Mouse (Mus musculus): ENCODE results near the gene Shoc2. TPM values are rescaled to one million over a fixed set of nuclear protein-coding genes. Genes with fewer than 3 reads are reported as not detected.
A peak's percentile ranks its signal among the peaks of the same experiment; 100 is the strongest.
"Not testable (repeated sequence)": the region's sequence is repeated elsewhere in the genome, so short reads cannot be mapped to it uniquely, and the experiment has no call there.

The Shoc2 gene
- polyA plus RNA-seq, 1 experiment from 2014 or later = 54.0 TPM

- H3K36me3 ChIP-seq = peaks cover 19% of the 10 kb centered on the region
- no peak for DNase-seq (ENCODE audit: low spot score)
- 61% methylated on average over 6 of the region's 6 CpGs for WGBS
- H3K4me3 ChIP-seq = no peak overlapping the region
- no peaks in the 10 kb centered on the region for H3K27me3 ChIP-seq (ENCODE audit: low read depth, poor library complexity, severe bottlenecking)
- H3K4me1 ChIP-seq = peaks cover 18% of the 10 kb centered on the region
- no peaks in the 10 kb centered on the region for H3K9me3 ChIP-seq (replicated peaks)
- H3K27ac ChIP-seq = no peak overlapping the region
Measured at GRCm38 (mm10) chr19:53906033-53906702, 37.9 kb upstream of the Shoc2 start.

GRCm38 (mm10) chr19:53906703-53907070, 37.4 kb upstream of the Shoc2 start:
- H3K27me3 ChIP-seq (ENCODE audit: low read depth, poor library complexity, severe bottlenecking); H3K27ac ChIP-seq: not testable (repeated sequence)

GRCm38 (mm10) chr19:53914950-53915349, 29.2 kb upstream of the Shoc2 start:
- peaks cover 84% of the 10 kb centered on the region for H3K36me3 ChIP-seq
- no peaks in the 10 kb centered on the region for H3K9me3 ChIP-seq (replicated peaks)
- no peak overlapping the region for H3K27ac ChIP-seq
- WGBS = 96% methylated on average over 4 of the region's 4 CpGs
- no peaks in the 10 kb centered on the region for H3K4me1 ChIP-seq
- DNase-seq (ENCODE audit: low spot score) = no peak
- H3K4me3 ChIP-seq = no peak overlapping the region
- no peaks in the 10 kb centered on the region for H3K27me3 ChIP-seq (ENCODE audit: low read depth, poor library complexity, severe bottlenecking)

More at GRCm38 (mm10) chr19:53906703-53907070, 37.4 kb upstream of the Shoc2 start:
- Histone ChIP-seq H3K36me3 (peaks cover 23% of the 10 kb centered on the region), H3K4me1 (peaks cover 18% of the 10 kb centered on the region)
- H3K4me3 ChIP-seq; H3K9me3 ChIP-seq (replicated peaks); DNase-seq (ENCODE audit: low spot score): not testable (repeated sequence)

GRCm38 (mm10) chr19:53919541-53919940, 24.6 kb upstream of the Shoc2 start:
- H3K36me3 ChIP-seq = peaks cover 80% of the 10 kb centered on the region
- 95% methylated on average over 10 of the region's 10 CpGs for WGBS

GRCm38 (mm10) chr19:53921996-53922395, 22.1 kb upstream of the Shoc2 start:
- H3K27ac ChIP-seq; H3K4me3 ChIP-seq; H3K27me3 ChIP-seq (ENCODE audit: low read depth, poor library complexity, severe bottlenecking); H3K4me1 ChIP-seq; H3K9me3 ChIP-seq (replicated peaks); DNase-seq (ENCODE audit: low spot score): not testable (repeated sequence)
- peaks cover 70% of the 10 kb centered on the region for H3K36me3 ChIP-seq
- WGBS = 89% methylated on average over 3 of the region's 3 CpGs

More at GRCm38 (mm10) chr19:53919541-53919940, 24.6 kb upstream of the Shoc2 start:
- Histone ChIP-seq H3K4me3 (no peak overlapping the region), H3K9me3 (replicated peaks) (no peaks in the 10 kb centered on the region), H3K27me3 (ENCODE audit: low read depth, poor library complexity, severe bottlenecking) (no peaks in the 10 kb centered on the region), H3K27ac (no peak overlapping the region), H3K4me1 (no peaks in the 10 kb centered on the region)
- DNase-seq (ENCODE audit: low spot score) = no peak

GRCm38 (mm10) chr19:53925338-53925751, 18.8 kb upstream of the Shoc2 start:
- DNase-seq (ENCODE audit: low spot score) = no peak
- Histone ChIP-seq H3K27ac (no peak overlapping the region), H3K4me1 (no peaks in the 10 kb centered on the region), H3K36me3 (peaks cover 66% of the 10 kb centered on the region), H3K9me3 (replicated peaks) (no peaks in the 10 kb centered on the region), H3K4me3 (no peak overlapping the region), H3K27me3 (ENCODE audit: low read depth, poor library complexity, severe bottlenecking) (no peaks in the 10 kb centered on the region)
- 87% methylated on average over 2 of the region's 2 CpGs for WGBS

- no peaks in the 10 kb centered on the region for H3K4me1 ChIP-seq
- WGBS = 92% methylated on average over 1 of the region's 1 CpGs
- DNase-seq (ENCODE audit: low spot score) = no peak
- no peaks in the 10 kb centered on the region for H3K9me3 ChIP-seq (replicated peaks)
- H3K27me3 ChIP-seq (ENCODE audit: low read depth, poor library complexity, severe bottlenecking) = no peaks in the 10 kb centered on the region
- peaks cover 70% of the 10 kb centered on the region for H3K36me3 ChIP-seq
- H3K27ac ChIP-seq = no peak overlapping the region
- no peak overlapping the region for H3K4me3 ChIP-seq
Measured at GRCm38 (mm10) chr19:53926705-53927104, 17.4 kb upstream of the Shoc2 start.

- WGBS = 91% methylated on average over 3 of the region's 3 CpGs
- Histone ChIP-seq H3K4me3 (no peak overlapping the region), H3K27me3 (ENCODE audit: low read depth, poor library complexity, severe bottlenecking) (no peaks in the 10 kb centered on the region), H3K9me3 (replicated peaks) (no peaks in the 10 kb centered on the region), H3K4me1 (no peaks in the 10 kb centered on the region), H3K27ac (no peak overlapping the region), H3K36me3 (peaks cover 68% of the 10 kb centered on the region)
- no peak for DNase-seq (ENCODE audit: low spot score)
Measured at GRCm38 (mm10) chr19:53929218-53929617, 14.9 kb upstream of the Shoc2 start.

- peaks cover 63% of the 10 kb centered on the region for H3K36me3 ChIP-seq
- DNase-seq (ENCODE audit: low spot score) = no peak
- no peaks in the 10 kb centered on the region for H3K4me1 ChIP-seq
Measured at GRCm38 (mm10) chr19:53933050-53933449, 11.1 kb upstream of the Shoc2 start.

GRCm38 (mm10) chr19:53934046-53934445, 10.1 kb upstream of the Shoc2 start:
- Histone ChIP-seq H3K36me3 (peaks cover 65% of the 10 kb centered on the region), H3K27ac (no peak overlapping the region), H3K4me3 (no peak overlapping the region), H3K9me3 (replicated peaks) (no peaks in the 10 kb centered on the region), H3K4me1 (no peaks in the 10 kb centered on the region), H3K27me3 (ENCODE audit: low read depth, poor library complexity, severe bottlenecking) (no peaks in the 10 kb centered on the region)
- DNase-seq (ENCODE audit: low spot score) = no peak

More at GRCm38 (mm10) chr19:53933050-53933449, 11.1 kb upstream of the Shoc2 start:
- H3K27ac ChIP-seq = no peak overlapping the region
- H3K9me3 ChIP-seq (replicated peaks) = no peaks in the 10 kb centered on the region
- H3K27me3 ChIP-seq (ENCODE audit: low read depth, poor library complexity, severe bottlenecking) = no peaks in the 10 kb centered on the region
- no peak overlapping the region for H3K4me3 ChIP-seq

GRCm38 (mm10) chr19:53939467-53939866, 4.6 kb upstream of the Shoc2 start:
- WGBS = 96% methylated on average over 4 of the region's 4 CpGs
- H3K9me3 ChIP-seq (replicated peaks) = no peaks in the 10 kb centered on the region

GRCm38 (mm10) chr19:53941139-53941538, 3.0 kb upstream of the Shoc2 start:
- no peaks in the 10 kb centered on the region for H3K27me3 ChIP-seq (ENCODE audit: low read depth, poor library complexity, severe bottlenecking)
- peaks cover 11% of the 10 kb centered on the region for H3K4me1 ChIP-seq
- no peak for DNase-seq (ENCODE audit: low spot score)
- WGBS = 88% methylated on average over 4 of the region's 4 CpGs
- no peaks in the 10 kb centered on the region for H3K9me3 ChIP-seq (replicated peaks)
- no peak overlapping the region for H3K4me3 ChIP-seq
- peaks cover 38% of the 10 kb centered on the region for H3K36me3 ChIP-seq
- H3K27ac ChIP-seq = no peak overlapping the region

More at GRCm38 (mm10) chr19:53939467-53939866, 4.6 kb upstream of the Shoc2 start:
- Histone ChIP-seq H3K27me3 (ENCODE audit: low read depth, poor library complexity, severe bottlenecking) (no peaks in the 10 kb centered on the region), H3K36me3 (peaks cover 41% of the 10 kb centered on the region), H3K4me1 (peaks cover 8% of the 10 kb centered on the region; the same call in 1 of the 2 replicates), H3K27ac (no peak overlapping the region), H3K4me3 (no peak overlapping the region)
- DNase-seq (ENCODE audit: low spot score) = no peak

- Histone ChIP-seq H3K4me1 (peaks cover 12% of the 10 kb centered on the region), H3K27me3 (ENCODE audit: low read depth, poor library complexity, severe bottlenecking) (no peaks in the 10 kb centered on the region), H3K9me3 (replicated peaks) (no peaks in the 10 kb centered on the region), H3K27ac (no peak overlapping the region), H3K4me3 (no peak overlapping the region), H3K36me3 (peaks cover 32% of the 10 kb centered on the region)
- no peak for DNase-seq (ENCODE audit: low spot score)
- 98% methylated on average over 2 of the region's 2 CpGs for WGBS
Measured at GRCm38 (mm10) chr19:53942342-53942741, 1.8 kb upstream of the Shoc2 start.

GRCm38 (mm10) chr19:53944786-53945169, 672 bp downstream of the Shoc2 start:
- Histone ChIP-seq H3K27me3 (ENCODE audit: low read depth, poor library complexity, severe bottlenecking) (no peaks in the 10 kb centered on the region), H3K4me1 (peaks cover 12% of the 10 kb centered on the region), H3K9me3 (replicated peaks) (no peaks in the 10 kb centered on the region), H3K36me3 (peaks cover 11% of the 10 kb centered on the region; the same call in 1 of the 2 replicates), H3K4me3 (peak overlapping the region; percentile 91), H3K27ac (peak overlapping the region; percentile 96)
- under 1% methylated on average over 46 of the region's 47 CpGs for WGBS
- DNase-seq (ENCODE audit: low spot score) = no peak

Data from limb, embryonic 10.5 days (tissue).